Mouse (Mus musculus) gonadal fat pad, adult 2 months (tissue): ENCODE results near the gene Dctn3. TPM values are rescaled to one million over a fixed set of nuclear protein-coding genes. Genes with fewer than 3 reads are reported as not detected.
"Not testable (repeated sequence)": the region's sequence is repeated elsewhere in the genome, so short reads cannot be mapped to it uniquely, and the experiment has no call there.

Experiments used
- DNase-seq: peaks from one replicate; pipeline ENCODE4 v3.0.0-alpha.2; 2012; ENCODE audit warnings: low read depth
- polyA plus RNA-seq: library from polyadenylated mRNA; depleted of rRNA; stranded (reverse); fragments of >200 nt; gene quantifications from 2 replicates; pipeline ENCODE4 v1.2.3, GENCODE M21; 2012

Gene Dctn3
- polyA plus RNA-seq, 1 experiment, result 98.9 TPM

DNA sequence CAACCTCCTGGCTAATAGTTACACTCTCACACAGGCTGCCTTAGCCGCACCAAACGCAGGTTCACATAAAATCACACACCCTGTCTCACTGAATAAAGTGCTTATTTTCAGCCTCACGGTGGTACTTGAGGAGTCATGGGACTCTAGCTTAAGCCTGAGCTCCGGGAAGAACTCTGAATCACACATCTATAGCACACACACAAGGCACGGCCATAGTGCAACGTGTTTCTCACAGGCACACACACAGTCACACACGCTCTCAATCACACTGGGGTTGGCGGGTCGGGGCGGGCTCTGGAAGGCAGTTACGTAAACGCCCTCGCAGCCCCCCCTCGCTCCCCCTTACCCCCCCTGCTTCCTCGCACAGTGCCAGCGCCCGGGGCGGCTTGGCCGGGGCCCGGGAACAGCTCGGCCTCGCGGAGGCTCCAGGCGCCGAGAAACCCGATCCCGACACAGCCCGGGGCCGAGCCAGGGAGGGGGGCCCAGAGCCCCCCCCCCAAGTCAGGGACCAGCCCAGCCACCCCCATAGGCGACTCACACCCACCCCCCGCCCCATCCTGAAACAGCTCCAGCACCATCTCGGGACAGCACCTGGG, 24.5 kb downstream of the Dctn3 start:
- DNase-seq, result not testable (repeated sequence)

DNA sequence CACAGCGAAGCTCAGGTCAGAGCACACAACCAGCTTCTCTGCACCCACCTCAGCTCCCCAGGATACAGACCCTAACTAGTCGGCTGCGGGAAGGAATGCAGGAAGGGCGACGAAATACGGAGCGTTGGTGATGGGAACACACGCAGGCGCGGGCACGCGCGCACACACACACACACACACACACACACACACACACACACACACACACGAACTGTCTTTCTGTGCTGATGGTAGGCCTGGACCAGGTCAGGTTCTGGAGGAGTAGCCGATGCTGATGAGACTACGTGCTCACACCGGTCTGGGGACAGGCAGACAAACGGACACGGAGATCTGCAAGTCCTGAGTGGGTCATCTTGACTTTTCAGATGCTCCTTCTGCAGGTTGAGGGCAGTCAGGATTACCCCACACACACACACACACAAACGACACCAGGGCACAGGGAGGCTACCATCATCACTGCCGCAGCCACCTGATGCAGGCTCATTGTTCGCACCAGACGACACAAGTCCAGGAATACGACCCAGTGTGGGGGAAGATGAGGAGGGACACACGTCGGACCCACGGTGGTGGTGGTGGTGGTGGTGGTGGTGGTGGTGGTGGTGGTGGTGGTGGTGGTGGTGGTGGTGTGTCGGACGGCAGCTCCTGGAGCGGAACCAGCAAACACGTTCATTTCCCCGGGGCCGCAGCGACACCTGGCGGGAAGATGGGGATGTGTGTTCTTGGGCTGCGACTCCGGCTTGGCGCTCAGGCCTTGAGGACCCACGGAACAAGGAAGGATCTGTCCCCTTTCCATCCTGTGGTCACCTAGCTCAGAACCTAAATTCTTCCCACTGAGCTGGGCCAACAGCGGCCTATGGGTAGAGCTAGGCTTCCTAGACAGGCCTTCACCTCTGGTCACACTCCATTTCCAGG, 25.8 kb downstream of the Dctn3 start, which contains the start of gene Cntfr:
Cntfr (minus strand) TSS at position 160 of the 912 bp plus-strand sequence.
- not testable (repeated sequence) for DNase-seq

DNA sequence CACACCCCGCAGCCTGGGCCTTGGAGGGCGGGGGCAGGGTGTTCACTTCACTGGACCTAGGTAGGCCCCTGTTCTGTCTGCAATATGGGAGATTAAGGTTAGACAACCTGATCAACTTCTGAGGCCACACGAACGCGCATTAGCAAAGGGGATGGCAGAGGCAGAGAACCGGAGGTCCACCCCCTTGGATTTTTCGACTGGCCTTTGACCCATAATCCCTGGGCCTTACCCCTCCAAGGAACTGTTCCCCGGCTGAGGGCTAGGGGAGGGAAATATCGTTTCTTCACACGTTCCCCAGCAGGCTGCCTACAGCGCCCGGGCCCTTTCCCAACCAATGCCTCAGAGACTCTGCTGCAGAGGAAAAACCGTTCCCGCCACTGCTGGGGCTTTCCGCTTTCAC, 26.5 kb downstream of the Dctn3 start:
- not testable (repeated sequence) for DNase-seq

DNA sequence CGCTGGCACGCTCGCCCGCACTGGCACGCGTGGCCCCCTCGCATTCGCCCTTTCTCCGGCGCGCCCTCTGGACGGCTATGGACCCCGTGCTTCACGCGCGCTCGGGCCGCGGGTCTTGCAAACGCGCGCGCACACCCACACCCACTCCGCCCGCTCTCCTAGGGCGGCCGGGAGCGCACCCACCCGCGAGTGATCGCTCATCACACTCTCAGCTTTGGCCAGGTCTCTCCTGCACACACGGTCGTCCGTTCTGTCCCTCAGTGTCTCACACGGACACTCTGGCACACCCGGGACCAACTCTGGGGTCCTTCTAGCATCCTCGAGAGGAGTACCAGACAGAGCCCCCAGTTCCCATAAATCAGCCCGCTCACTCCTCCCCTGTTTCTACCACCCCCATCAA, 27.2 kb downstream of the Dctn3 start:
- DNase-seq, result not testable (repeated sequence)

DNA sequence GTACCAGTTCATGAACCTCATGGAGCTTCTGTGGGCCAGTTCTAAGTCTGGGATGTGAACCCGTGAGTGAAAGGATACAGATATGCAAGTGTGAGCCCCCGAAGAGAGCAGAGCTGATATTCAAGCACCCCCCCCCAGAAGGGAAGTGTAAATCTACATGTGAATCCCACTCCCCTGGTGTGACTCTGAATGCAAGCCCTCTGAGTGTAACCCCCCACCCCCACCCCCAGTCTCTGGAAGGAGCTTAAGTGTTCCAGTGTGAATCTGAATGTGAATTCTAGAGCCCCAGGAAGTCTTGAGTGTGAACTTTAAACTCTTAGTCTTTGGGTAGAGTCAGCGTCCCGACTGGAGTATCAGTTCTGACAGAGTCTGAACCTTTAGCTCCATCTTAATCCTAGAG, 29.5 kb downstream of the Dctn3 start:
- DNase-seq, result not testable (repeated sequence)

DNA sequence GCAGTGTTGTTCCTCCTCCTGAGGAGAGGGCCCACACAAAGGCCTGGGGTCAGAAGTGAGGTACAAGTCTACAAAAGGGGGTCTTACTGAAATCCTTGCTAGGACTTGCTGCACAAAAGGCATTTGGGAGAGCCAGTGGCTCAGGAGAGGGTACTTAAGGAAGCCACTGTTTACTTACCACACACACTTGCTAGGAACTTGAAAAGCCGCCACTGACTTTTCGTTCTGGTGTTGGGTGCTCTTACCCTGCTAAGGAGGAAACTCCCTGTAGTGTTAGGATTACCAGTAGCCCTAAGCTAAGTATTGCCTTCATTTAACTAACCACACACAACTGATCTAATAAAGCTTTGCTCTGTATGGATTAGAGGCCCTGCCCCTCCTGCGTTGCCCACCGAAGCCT, 33.0 kb downstream of the Dctn3 start:
- DNase-seq, result not testable (repeated sequence)

DNA sequence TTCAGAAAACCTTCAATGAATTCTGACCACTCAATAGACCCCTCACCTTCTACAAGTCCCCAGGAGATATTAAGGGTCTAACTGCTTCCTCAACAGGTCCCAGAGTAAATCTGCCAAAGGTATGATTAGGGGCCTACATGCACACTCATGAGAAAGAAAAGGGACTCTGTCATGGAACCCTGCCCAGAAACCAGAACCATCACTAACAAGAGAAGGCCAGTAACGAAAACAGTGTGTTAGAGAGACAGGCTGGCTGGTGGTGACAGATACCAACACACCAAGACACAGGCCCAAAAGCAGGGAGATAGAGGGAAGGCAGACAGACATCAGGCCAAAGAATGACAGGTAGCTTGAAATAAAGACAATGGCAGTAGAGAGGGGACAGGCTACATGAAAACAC, 34.4 kb downstream of the Dctn3 start:
- DNase-seq, result not testable (repeated sequence)

DNA sequence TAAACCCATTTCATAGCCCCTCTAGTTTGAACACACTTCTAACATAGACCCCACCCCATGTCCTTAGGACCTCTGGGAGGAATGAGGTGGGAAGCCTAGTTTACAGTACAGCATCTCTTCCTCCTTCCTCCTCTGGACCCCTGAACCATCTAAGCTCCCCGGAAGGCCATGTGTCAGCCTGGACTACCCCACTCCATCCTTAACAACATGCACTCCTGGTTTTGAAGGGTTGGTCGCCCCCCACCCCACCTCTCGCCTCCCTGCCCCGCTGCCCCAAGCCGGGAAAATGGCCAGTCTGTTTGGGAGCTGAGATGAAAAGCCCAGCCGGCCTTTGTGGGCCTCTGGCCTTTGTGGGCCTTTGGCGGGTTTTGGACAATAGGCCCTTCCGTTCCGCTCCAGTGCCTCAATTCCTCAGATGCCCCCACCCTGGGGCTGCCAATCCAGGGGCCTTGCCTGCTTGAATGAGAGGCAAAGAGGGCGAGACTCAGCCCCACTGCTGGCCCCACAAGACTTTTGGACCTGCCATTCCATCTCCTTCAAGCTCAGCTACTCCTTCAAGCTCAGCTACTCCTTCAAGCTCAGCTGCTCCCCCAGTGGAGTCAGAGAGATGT, 37.0 kb downstream of the Dctn3 start:
- not testable (repeated sequence) for DNase-seq

DNA sequence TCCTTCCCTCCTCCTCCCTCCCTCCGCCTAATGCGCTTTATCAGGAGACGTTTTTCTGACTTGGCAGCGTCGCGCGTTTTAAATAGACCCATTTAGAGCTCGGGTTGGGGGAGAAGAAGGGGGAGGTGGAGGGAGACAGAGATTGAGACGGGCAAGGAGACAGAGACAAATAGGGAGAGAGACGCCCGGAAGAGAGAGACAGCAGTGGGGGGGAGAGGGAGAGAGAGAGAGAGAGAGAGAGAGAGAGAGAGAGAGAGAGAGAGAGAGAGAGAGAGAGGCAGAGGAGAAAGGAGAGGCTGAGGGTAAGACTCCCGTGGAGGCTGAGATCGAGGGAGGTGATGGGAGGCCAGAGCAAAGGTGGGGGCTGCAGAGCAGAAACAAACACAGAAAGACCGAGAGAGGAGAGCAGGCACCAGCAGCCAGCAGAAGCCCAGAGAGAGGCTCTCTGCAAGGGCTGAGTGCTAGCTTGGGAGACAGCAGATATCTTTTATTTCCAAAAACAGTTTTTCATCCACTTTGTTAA, 38.0 kb downstream of the Dctn3 start:
- DNase-seq, result not testable (repeated sequence)

DNA sequence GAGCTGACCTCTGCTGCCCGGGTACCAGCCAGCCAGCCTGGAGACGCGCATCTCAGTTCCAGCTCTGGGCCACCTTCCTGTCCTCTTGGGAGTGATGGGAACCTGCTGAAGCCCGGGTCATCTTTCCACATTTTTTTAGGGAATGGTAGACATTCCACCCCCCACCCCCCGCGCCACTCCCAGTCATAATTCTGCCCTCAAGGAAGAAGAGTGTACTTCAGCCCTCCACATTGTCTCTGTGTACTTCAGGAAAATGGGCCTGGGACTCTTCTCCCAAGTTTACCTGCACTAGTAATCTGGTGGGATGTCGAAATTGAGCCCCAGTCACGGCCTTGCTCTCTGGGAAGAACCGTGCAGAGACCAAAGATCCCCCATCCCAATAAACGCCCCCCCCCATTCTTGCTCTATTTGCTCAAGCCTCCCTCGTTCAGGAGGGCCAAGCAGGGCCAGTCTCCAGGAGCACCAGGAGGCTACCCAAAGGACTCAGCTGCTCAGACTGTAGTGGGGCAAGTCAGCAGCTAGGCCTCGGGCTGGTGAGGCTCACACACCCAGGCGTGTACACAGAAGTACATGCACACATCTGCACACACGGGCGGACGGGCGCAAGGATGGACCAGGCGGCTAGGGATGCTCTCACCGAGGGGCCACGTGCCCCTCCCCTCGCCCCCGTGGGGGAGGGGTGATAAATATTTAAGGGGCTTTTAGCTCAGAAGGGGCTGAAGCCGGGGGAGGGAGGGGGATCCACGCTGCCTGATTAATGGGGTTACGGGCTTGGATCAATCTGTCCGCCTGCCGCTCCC, 38.6 kb downstream of the Dctn3 start:
- DNase-seq, result not testable (repeated sequence)

DNA sequence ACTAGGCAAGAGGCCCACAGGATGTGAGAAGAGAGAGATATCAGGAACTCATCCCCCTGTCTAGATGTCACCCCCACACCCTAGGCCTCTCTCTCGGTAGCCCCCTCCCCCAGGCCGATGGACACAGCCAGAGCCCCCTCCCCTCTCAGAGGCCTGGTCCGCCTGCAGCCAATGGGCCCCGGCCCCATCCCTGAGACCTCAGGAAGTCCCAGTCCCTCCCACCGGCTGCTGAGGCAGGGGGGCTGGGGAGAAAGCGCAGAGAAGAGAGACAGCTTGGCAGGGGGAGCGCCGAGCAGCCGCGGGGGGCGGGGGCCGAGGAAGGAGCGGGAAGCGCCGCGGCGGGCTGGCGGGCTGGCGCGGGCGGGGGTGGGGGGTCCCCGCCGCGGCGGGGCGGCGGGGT, 39.7 kb downstream of the Dctn3 start:
- not testable (repeated sequence) for DNase-seq

DNA sequence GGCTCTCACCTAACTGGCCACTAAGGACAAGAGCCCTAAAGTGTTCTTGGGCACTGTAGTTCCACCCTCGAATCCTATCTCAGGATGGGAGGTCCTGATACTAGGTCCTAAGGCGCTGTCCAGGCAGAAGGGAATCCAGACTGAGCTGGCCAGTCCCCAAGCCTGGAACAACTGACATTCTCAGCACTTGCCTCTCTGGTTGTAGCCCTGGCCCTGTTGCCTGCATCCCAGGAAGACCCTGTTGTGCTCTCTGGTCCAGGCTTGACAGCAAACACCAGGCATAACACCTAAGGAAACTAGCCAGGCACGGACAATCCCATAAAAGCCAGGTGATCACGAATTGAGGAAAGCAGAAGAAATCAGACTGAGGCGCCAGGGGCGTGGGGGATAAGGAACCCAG, 40.2 kb downstream of the Dctn3 start:
- no peak for DNase-seq

DNA sequence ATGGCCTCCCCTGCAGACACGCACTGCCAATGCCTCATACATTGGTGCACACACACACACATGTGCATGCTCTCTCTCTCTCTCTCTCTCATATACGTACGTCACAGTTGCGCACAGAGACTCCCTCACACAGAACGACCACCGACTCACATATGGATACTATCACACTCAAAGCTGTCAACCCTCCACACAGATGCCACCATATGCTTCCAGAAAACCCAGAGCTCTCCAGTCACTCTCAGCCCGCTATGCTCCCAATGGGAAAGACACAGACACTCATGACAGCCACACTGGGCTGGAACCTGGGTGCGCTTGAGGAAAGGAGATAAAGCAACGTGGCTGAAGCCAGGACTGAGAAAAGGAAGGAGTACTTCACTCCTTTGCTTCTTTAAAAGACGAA, 41.0 kb downstream of the Dctn3 start:
- DNase-seq, result no peak

DNA sequence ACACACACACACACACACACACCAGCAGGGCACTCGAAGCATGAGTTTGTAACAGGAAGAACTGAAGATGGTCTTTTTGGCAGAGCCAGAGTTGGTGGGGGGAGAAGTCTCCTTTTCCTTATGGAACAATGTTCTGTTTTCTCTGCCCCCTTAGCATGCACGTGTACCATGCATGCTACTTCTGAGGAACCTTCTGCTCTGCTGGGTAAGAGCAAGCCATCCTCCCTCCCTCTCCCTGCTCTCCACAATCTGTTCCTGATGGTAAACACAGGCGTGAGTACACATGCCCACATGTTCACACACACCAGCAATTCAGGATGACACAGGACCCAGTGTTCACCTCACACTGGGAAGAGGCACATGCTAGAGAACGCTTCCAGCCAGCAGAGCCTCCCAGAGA, 41.8 kb downstream of the Dctn3 start:
- DNase-seq, result no peak

DNA sequence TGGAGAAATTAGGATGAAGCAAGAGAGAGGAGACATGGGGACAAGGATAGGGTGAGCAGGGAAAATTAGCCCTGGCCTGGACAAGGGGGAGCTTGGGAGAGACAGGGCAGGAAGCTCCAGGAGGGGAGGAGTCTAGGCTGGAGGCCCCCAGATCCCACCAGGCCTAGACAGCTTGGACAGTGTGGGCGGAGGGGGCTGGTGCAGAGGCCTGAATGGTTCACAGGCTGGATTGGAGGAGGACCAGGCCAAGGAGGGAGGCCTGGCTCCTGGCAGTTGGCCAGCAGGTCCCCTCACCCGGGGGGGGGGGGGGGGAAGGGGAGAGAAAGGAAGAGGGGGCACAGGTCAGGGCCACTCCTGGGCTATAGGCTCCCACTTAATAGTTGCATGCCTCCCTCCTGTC, 43.7 kb downstream of the Dctn3 start:
- no peak for DNase-seq

DNA sequence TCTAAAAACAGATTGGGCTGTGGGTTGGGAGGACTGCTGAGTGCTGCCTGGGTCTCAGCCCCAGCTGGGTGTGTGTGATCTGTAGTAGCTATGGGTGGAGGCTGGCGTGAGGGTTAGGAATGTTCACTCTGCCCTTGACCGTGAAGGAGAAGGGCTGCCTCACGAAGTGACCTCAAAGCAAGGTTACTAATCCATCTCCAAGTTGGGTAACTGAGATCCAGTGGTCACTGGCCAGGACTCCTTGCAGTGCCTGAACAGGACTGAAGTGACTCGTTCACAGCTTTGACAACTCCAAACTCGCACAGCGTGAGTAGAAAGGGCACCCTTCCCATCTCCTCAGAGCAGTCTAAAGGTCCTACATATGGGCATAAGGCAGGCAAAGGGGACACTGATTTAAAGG, 44.1 kb downstream of the Dctn3 start:
- no peak for DNase-seq

DNA sequence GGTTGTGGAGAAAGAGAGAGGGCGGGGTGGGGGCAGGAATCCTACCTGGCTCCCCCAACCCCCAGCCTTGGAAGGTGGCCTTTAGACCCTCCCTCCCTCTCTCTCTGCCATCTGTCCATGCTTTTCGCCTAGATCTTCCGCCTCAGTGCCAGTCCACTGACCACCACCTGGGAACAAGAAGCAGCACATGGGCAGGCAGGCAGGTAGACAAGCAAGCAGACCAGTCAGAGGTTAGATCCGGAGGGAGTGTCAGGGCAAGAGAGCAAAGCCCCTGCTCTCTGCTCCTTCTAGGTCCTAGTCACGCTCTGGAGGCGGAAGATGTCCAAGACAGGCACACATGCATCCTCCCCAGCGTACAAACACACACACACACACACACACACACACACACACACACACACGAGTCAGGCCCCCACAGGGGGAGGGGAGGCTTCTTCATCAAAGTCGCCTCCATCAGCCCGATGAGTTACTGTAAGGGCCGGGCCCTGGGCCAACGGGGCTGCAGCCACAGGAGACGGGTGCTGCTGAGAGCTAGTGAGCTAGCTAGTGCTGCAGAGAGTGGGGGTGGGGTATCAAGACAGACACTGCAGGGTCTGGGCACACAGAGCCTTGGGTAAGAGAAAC, 45.9 kb downstream of the Dctn3 start:
- DNase-seq, result no peak

DNA sequence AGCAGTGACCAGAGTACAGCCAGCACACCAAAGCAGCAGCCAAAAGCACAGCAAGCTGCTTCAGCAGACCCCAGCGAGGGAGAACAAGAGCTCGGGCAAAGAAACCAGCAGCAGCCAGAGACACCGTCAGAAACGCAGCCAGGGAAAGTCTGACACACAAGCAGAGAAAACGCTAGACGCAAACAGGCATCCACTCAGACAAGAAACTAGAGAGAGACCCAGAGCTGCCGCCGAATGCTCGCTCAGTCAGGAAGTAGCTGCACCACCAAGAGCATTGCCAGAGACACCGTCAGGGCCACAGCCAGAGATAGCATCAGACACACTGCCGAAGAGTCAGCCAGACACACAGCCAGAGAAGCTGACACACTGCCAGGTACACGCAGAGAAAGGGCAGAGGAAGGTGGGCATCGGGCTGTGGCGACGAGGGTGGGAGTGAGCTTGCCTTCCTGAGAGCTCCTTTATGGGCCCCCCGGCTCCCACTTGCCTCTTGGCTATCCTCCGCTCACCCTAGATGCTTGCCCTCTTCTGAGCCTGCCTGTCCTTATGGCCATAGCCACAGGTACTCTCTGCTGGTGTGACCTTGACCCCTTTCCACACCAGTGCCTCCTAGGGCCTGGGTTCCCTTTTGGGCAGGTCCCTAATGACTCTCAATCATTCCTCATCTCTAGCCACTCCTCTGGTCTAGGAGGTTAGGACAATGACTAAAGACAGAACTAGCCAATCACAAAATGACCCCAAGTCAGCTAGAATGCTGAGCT, 46.5 kb downstream of the Dctn3 start:
- no peak for DNase-seq

DNA sequence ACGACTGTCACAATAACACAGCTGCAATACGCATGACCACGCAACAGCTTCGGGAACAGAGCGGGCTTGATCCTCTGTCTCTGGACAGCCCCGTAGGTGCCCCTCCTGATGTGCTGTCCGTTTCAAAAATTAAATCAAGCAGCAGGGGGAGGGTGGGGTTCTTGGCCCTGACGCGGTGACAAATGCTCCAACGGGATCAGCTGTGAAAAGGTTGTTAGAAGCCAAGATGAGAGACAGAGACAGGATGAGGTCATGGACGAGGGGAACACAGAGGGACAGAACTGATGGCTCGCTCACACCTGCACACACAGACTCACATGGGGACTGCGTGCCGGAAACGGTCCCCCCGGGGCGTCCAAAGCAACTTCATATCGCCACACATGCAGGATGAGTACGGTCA, 49.8 kb downstream of the Dctn3 start:
- DNase-seq, result no peak

DNA sequence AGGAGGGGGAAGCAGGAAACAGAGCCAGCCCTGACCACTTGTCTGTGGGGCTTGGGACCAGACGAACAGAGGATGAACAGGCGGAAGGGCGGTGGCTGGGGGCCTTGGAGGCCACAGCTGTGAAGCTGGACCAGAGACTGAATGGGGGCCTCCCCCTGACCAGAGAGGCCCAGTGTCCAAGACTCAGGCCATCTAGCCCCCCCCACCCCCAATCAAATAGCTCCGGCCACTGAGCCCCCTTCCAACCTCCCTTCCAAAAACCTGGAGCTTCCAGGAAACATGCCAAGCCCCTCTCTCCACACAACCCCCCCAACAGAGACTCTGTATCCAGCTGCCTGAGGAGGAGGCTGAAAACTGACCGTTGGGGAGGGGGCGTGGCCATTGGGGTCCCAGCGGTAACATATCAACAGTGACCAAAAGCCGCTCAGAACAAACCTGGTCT, 50.4 kb downstream of the Dctn3 start:
- DNase-seq, result no peak
